Mouse (Mus musculus) limb, embryonic 14.5 days (tissue): ENCODE measurements around the gene Dpyd. TPM values are rescaled to one million over a fixed set of nuclear protein-coding genes. Genes with fewer than 3 reads are reported as not detected.

Experiments
- ATAC-seq: fragments of 200-750 bp; cut with Nextera tagmentation; 2 replicates; pipeline ENCODE4 v1.8.0; 2017; ENCODE audit warnings: low read depth, moderate number of reproducible peaks, moderate TSS enrichment; ENCODE audit not compliant: low FRiP score
- DNase-seq: peaks from one replicate; pipeline ENCODE4 v3.0.0-alpha.2; 2015; ENCODE audit warnings: low spot score
- H3K27ac ChIP-seq: fragments of 300-500 bp; sonication (generic); replicated peaks from 2 replicates; pipeline ENCODE4 v1.5.1; 2014; ENCODE audit warnings: low read depth, mild to moderate bottlenecking, low read length, moderate library complexity, mixed read lengths
- H3K27me3 ChIP-seq: fragments of 300-500 bp; sonication (generic); 2 replicates; pipeline ENCODE4 v1.6.1; 2014; ENCODE audit warnings: low read length, mixed read lengths; ENCODE audit not compliant: control insufficient read depth, insufficient read depth
- H3K36me3 ChIP-seq: fragments of 300-500 bp; sonication (generic); 2 replicates; pipeline ENCODE4 v1.6.1; 2014; ENCODE audit warnings: mild to moderate bottlenecking, low read length, moderate library complexity, mixed read lengths; ENCODE audit not compliant: control insufficient read depth, insufficient read depth
- H3K4me1 ChIP-seq: fragments of 300-500 bp; sonication (generic); 2 replicates; pipeline ENCODE4 v1.6.1; 2014; ENCODE audit warnings: antibody characterized with exemption, low read length, mixed read lengths; ENCODE audit not compliant: control insufficient read depth, insufficient read depth
- H3K4me2 ChIP-seq: fragments of 300-500 bp; sonication (generic); replicated peaks from 2 replicates; pipeline ENCODE4 v1.6.1; 2014; ENCODE audit warnings: low read depth, mild to moderate bottlenecking, low read length, moderate library complexity; ENCODE audit not compliant: severe bottlenecking
- H3K4me3 ChIP-seq: fragments of 300-500 bp; sonication (generic); replicated peaks from 2 replicates; pipeline ENCODE4 v1.5.1; 2014; ENCODE audit warnings: low read length
- H3K9ac ChIP-seq: fragments of 300-500 bp; sonication (generic); 2 replicates; pipeline ENCODE4 v1.6.1; 2014; ENCODE audit warnings: mild to moderate bottlenecking, low read depth, low read length, moderate library complexity; ENCODE audit not compliant: severe bottlenecking
- H3K9me3 ChIP-seq: fragments of 300-500 bp; sonication (generic); 2 replicates; pipeline ENCODE4 v1.6.1; 2016; ENCODE audit warnings: low read length; ENCODE audit not compliant: control insufficient read depth
- POLR2A ChIP-seq: fragments of 200-500 bp; IDR thresholded peaks from 2 replicates; pipeline ENCODE4 v1.8.0; 2012; ENCODE audit warnings: inconsistent platforms, mild to moderate bottlenecking, moderate library complexity, borderline replicate concordance; ENCODE audit not compliant: insufficient read depth, insufficient read length; ENCODE audit errors: extremely low read depth
- WGBS: fragments of 180-500 bp; shearing (Covaris S2); extraction: QIAGEN DNeasy Blood & Tissue Kit; methylation state at CpG from one replicate; pipeline ENCODE4 v1.1.7; 2014; 5-methylcytosine and 5-hydroxymethylcytosine counted together
- polyA plus RNA-seq, 2 experiments: library from polyadenylated mRNA; depleted of rRNA in 1 of 2; stranded (reverse) in 1 of 2; unstranded in 1 of 2; fragments of >200 nt; fragmentation: Nextera tagmentation in 1 of 2; extraction: Ambion mirVana in 1 of 2; gene quantifications; 2 replicates each; pipeline versions ENCODE4 v1.2.1 to v1.2.3; 2012 to 2014

The Dpyd gene
- polyA plus RNA-seq, 2 experiments, result 3.1 to 5.2 TPM

DNA sequence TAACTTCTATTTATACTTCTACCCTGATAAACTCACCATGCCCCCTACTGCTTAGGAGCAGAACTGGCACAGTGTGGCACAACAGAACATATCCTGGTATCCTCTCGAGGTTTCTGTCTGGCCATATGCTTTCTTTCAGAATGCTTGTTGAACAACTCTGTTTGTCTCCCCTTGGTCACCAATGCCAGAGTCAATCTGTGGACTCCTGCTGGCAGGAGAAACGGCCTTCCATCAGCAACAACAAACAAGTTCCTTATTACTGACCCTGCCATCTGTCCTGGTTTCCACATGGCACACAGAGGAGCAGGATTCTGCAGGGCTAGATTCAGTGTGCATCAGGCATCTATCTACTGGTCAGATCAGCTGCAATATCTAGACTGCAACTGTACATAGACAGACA is 807.0 kb downstream of the Dpyd start:
- no peak for DNase-seq
- 52% methylated on average over 2 of the region's 2 CpGs for WGBS
- no peak for ATAC-seq
- no peaks in the 10 kb centered on the region for H3K9me3 ChIP-seq
- H3K27ac ChIP-seq, result no peak overlapping the region
- no peaks in the 10 kb centered on the region for H3K4me1 ChIP-seq
- no peaks in the 10 kb centered on the region for H3K36me3 ChIP-seq
- no peak overlapping the region for H3K4me2 ChIP-seq
- H3K27me3 ChIP-seq, result no peaks in the 10 kb centered on the region
- no peak overlapping the region for H3K4me3 ChIP-seq
- no peak for TF ChIP-seq POLR2A
- no peak overlapping the region for H3K9ac ChIP-seq

DNA sequence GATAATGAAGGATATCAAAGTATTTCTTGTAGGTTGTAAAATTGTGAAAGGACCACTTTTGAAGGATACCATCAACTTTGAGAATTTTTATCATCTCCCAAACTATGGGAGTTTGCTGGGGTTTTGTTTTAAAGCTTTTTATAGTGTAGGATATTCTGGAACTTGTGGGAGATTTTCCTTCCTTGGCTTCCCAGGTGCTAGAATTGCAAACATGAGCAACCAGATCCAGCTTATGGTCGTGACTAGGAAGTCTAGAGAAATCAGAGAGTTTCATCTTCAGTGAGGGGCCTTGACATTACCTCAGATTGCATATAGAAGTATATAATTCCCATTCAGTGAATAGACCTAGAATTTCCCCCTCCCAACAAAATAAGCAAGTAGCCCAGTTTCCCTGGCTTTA is 819.2 kb downstream of the Dpyd start:
- WGBS, result 78% methylated on average over 1 of the region's 1 CpGs
- no peak overlapping the region for H3K4me3 ChIP-seq
- H3K9ac ChIP-seq, result no peak overlapping the region
- no peak overlapping the region for H3K4me2 ChIP-seq
- ATAC-seq, result no peak
- no peaks in the 10 kb centered on the region for H3K4me1 ChIP-seq
- no peak for TF ChIP-seq POLR2A
- H3K27me3 ChIP-seq, result no peaks in the 10 kb centered on the region
- no peak for DNase-seq
- no peaks in the 10 kb centered on the region for H3K36me3 ChIP-seq
- no peak overlapping the region for H3K27ac ChIP-seq
- H3K9me3 ChIP-seq, result no peaks in the 10 kb centered on the region

DNA sequence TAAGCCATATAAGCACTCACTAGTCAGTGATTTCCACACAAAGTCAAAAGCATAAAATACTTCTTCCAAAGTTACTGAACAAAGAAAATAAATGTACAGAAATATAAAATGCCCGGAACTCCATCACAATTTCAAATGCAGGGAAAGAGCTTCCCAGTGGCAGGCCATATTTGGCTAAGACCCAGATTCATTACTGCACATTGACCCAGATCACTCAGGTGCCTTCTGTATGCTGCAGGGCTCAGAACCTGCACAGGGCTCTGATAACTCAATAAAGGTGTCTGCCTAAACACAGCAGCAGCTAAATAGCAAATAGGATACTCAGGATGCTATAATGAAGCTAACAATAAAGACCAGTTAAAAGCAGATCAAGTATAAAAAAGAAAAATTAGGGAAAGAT is 820.5 kb downstream of the Dpyd start:
- WGBS, result 84% methylated on average over 1 of the region's 1 CpGs
- Histone ChIP-seq H3K36me3 (no peaks in the 10 kb centered on the region), H3K27me3 (no peaks in the 10 kb centered on the region), H3K9me3 (no peaks in the 10 kb centered on the region), H3K4me3 (no peak overlapping the region), H3K4me1 (no peaks in the 10 kb centered on the region), H3K27ac (no peak overlapping the region), H3K4me2 (no peak overlapping the region), H3K9ac (no peak overlapping the region)
- DNase-seq (no peak), ATAC-seq (no peak)
- TF ChIP-seq POLR2A, result no peak

DNA sequence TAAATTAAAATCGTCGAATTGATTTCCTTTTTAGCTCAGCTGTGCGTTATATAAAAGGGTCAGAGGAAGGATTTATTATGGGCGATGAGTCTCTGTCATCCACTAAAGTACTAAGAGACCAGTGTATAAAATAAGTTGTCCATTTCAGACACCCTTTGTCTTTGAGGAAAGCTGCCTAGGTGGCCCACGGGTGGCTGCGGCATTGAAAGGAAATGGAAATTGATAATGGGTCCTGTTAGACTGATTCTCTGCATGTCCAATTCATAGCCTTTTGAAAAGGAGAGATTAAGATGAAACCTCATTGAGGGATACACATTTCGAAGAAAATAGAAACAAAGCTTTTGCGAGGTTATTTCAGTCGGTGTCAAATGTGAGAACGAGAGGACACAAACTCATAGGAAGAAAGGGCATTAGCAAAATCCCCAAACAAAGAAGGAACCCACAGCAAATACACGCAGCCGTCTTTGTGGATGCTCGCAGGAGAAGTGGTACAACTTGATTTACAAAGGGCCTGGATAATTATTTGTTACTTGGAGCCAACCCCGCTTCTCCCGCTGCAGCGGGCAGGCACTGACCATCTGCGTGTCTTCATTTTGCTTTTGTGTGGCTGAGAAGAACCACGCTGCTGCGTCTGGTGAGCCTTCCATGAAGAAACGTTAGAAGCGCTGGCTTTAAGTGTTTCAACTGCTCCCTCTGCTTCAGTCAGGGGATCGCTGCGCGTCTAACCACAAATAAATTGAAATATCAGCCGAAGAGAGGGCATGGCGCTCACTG is 825.6 kb downstream of the Dpyd start:
- H3K36me3 ChIP-seq, result no peaks in the 10 kb centered on the region
- H3K27me3 ChIP-seq, result no peaks in the 10 kb centered on the region
- WGBS, result 81% methylated on average over 26 of the region's 26 CpGs
- no peak for TF ChIP-seq POLR2A
- no peak overlapping the region for H3K4me3 ChIP-seq
- DNase-seq (no peak), ATAC-seq (no peak)
- no peak overlapping the region for H3K4me2 ChIP-seq
- H3K9ac ChIP-seq, result no peak overlapping the region
- H3K27ac ChIP-seq, result no peak overlapping the region
- H3K4me1 ChIP-seq, result no peaks in the 10 kb centered on the region
- H3K9me3 ChIP-seq, result no peaks in the 10 kb centered on the region

DNA sequence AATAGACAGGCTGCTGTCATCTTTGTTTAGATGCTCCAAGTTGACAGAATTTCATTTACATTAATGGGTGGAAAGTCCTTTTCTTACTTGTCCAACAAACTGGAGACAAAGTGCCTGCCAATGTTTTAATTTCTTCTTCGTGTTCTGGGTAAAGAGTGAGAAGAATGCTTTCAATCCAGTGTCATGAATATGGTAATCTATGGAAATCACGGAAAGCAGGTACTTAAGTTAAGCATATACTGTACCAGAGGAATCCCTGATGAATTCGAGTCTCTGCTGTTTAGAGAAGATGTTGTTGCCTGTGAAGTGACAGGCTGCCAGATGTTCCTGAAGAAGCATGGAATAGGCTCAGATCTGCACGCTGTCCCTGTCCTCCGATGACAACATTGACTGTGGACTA is 835.3 kb downstream of the Dpyd start:
- ATAC-seq (no peak), DNase-seq (no peak)
- TF ChIP-seq POLR2A, result no peak
- Histone ChIP-seq H3K4me2 (no peak overlapping the region), H3K9ac (no peak overlapping the region), H3K27me3 (no peaks in the 10 kb centered on the region), H3K36me3 (no peaks in the 10 kb centered on the region), H3K4me1 (no peaks in the 10 kb centered on the region), H3K27ac (no peak overlapping the region), H3K4me3 (no peak overlapping the region), H3K9me3 (no peaks in the 10 kb centered on the region)
- WGBS, result 62% methylated on average over 5 of the region's 5 CpGs
